ENCODE assay signal across 11 mouse cellular contexts in genomic region chr19:10421986-10422976, GRCm38 (mm10). TPM values are rescaled to one million over a fixed set of nuclear protein-coding genes. Genes with fewer than 3 reads are reported as not detected.
A peak's percentile ranks its signal among the peaks of the same experiment; 100 is the strongest.
DNase-seq lines count a peak whose midpoint lies in the region; ATAC-seq and TF ChIP-seq lines count a peak whose summit lies in the region.
"Had no signal": no experiment of that assay in that cellular context is flagged by ENCODE, and none has a peak within 500 bp of the region (broad histone marks: within the 10 kb centered on the region; RNA-seq: fewer than 3 reads in every experiment).

No protein-coding gene starts in this region.

- peak; percentile 52; the same call in 1 of the 2 replicates for ATAC-seq in lung, embryonic 14.5 days (ENCODE audit: insufficient read depth)
- ATAC-seq in forebrain, embryonic 14.5 days, result peak; percentile 30
- ATAC-seq in limb, embryonic 13.5 days (ENCODE audit: low FRiP score, low read depth), result no peak
- no peak for ATAC-seq in stomach, embryonic 16.5 days (ENCODE audit: insufficient read depth, low FRiP score)
- ATAC-seq: Patski had no signal

- H3K36me3 ChIP-seq in lung, embryonic 14.5 days (ENCODE audit: insufficient read depth), result no peaks in the 10 kb centered on the region
- no peaks in the 10 kb centered on the region; the same call in 1 of the 2 replicates for H3K36me3 ChIP-seq in forebrain, embryonic 14.5 days (ENCODE audit: control insufficient read depth, insufficient read depth, low read length)
- H3K36me3 ChIP-seq in limb, embryonic 13.5 days, result no peaks in the 10 kb centered on the region
- no peaks in the 10 kb centered on the region for H3K36me3 ChIP-seq in stomach, embryonic 16.5 days (ENCODE audit: control insufficient read depth, insufficient read depth, low read length)

- peaks cover 12% of the 10 kb centered on the region; the same call in 1 of the 2 replicates for H3K27me3 ChIP-seq in lung, embryonic 14.5 days (ENCODE audit: insufficient read depth, low read length)
- 0 out of 2 replicates have a peak, but pooled peaks cover 4% of the 10 kb centered on the region for H3K27me3 ChIP-seq in forebrain, embryonic 14.5 days (replicated peaks; ENCODE audit: control insufficient read depth, insufficient read depth, low read length)
- peaks cover 67% of the 10 kb centered on the region for H3K27me3 ChIP-seq in limb, embryonic 13.5 days
- H3K27me3 ChIP-seq in stomach, embryonic 16.5 days (ENCODE audit: control insufficient read depth, insufficient read depth, low read length), result no peaks in the 10 kb centered on the region

- H3K9ac ChIP-seq in lung, embryonic 14.5 days, result peak overlapping the region; percentile 32
- H3K9ac ChIP-seq in forebrain, embryonic 14.5 days (ENCODE audit: low read length), result peak overlapping the region; percentile 47
- peak overlapping the region; percentile 53 for H3K9ac ChIP-seq in limb, embryonic 13.5 days
- H3K9ac ChIP-seq in stomach, embryonic 16.5 days (ENCODE audit: low read length), result peak overlapping the region; percentile 34

- H3K27ac ChIP-seq in lung, embryonic 14.5 days (ENCODE audit: low read depth), result no peak overlapping the region
- H3K27ac ChIP-seq in forebrain, embryonic 14.5 days (ENCODE audit: low read depth, low read length), result no peak overlapping the region
- no peak overlapping the region for H3K27ac ChIP-seq in limb, embryonic 13.5 days
- H3K27ac ChIP-seq in stomach, embryonic 16.5 days (ENCODE audit: low read length), result no peak overlapping the region

- no peak for DNase-seq in lung, embryonic 14.5 days
- no peak for DNase-seq in lung, postnatal 25 days (ENCODE audit: low spot score)
- DNase-seq in forebrain, embryonic 14.5 days (ENCODE audit: low spot score), result no peak
- DNase-seq in spleen, postnatal 14 days (ENCODE audit: low spot score in 2 of 2), result no peak
- no peak for DNase-seq in spleen, postnatal 10 days (ENCODE audit: low spot score in 2 of 2)
- no peak for DNase-seq in left cerebral cortex, postnatal 25 days (ENCODE audit: low spot score in 2 of 2)
- DNase-seq: cerebellum, adult 9-10 months; kidney, adult 11 months had no signal

- 3% methylated on average over 50 of the region's 53 CpGs for WGBS in lung, embryonic 14.5 days
- WGBS in forebrain, embryonic 14.5 days, result 5% methylated on average over 53 of the region's 53 CpGs
- WGBS in limb, embryonic 13.5 days, result 2% methylated on average over 53 of the region's 53 CpGs
- WGBS in stomach, embryonic 16.5 days, result 6% methylated on average over 53 of the region's 53 CpGs

- H3K4me2 ChIP-seq in lung, embryonic 14.5 days, result peak overlapping the region; percentile 65
- peak overlapping the region; percentile 50 for H3K4me2 ChIP-seq in forebrain, embryonic 14.5 days (ENCODE audit: low read length)
- peak overlapping the region; percentile 68 for H3K4me2 ChIP-seq in limb, embryonic 13.5 days (replicated peaks)
- H3K4me2 ChIP-seq in stomach, embryonic 16.5 days (ENCODE audit: low read depth, low read length), result peak overlapping the region; percentile 53

- peaks cover 13% of the 10 kb centered on the region; the same call in 1 of the 2 replicates for H3K4me1 ChIP-seq in lung, embryonic 14.5 days (ENCODE audit: insufficient read depth)
- H3K4me1 ChIP-seq in forebrain, embryonic 14.5 days (ENCODE audit: control insufficient read depth, insufficient read depth, low read length), result peaks cover 9% of the 10 kb centered on the region
- peaks cover 38% of the 10 kb centered on the region for H3K4me1 ChIP-seq in limb, embryonic 13.5 days
- H3K4me1 ChIP-seq in stomach, embryonic 16.5 days (ENCODE audit: control insufficient read depth, insufficient read depth, low read length), result peaks cover 17% of the 10 kb centered on the region

- H3K9me3 ChIP-seq in lung, embryonic 14.5 days (ENCODE audit: low read depth, low read length), result no peaks in the 10 kb centered on the region
- H3K9me3 ChIP-seq in forebrain, embryonic 14.5 days (replicated peaks; ENCODE audit: control insufficient read depth, low read length), result no peaks in the 10 kb centered on the region
- H3K9me3 ChIP-seq in limb, embryonic 13.5 days, result no peaks in the 10 kb centered on the region
- no peaks in the 10 kb centered on the region for H3K9me3 ChIP-seq in stomach, embryonic 16.5 days (replicated peaks; ENCODE audit: control insufficient read depth, low read length)

- no peak for TF ChIP-seq CTCF in lung, embryonic 14.5 days (IDR thresholded peaks at IDR 0.05; ENCODE audit: low read depth)

- H3K4me3 ChIP-seq in lung, embryonic 14.5 days (ENCODE audit: low read depth, low read length), result peak overlapping the region; percentile 27
- peak overlapping the region; percentile 16 for H3K4me3 ChIP-seq in forebrain, embryonic 14.5 days (ENCODE audit: low read depth, low read length)
- H3K4me3 ChIP-seq in limb, embryonic 13.5 days, result peak overlapping the region; percentile 38
- peak overlapping the region; percentile 31 for H3K4me3 ChIP-seq in stomach, embryonic 16.5 days (replicated peaks; ENCODE audit: low read length)

- intact Hi-C loops in left cerebral cortex, postnatal 25 days (cut with DNase I), result no loop called here

RNA-seq across cellular contexts. Expression of gene Syt7, which starts 33.4 kb away (rescaled TPM):
- 3.3 and 4.7 TPM in 2 replicates for polyA plus RNA-seq in lung, embryonic 14.5 days (2014; fragmentation: Nextera tagmentation; extraction: Ambion mirVana)
- 5.8 and 6.1 TPM in 2 replicates for polyA plus RNA-seq in forebrain, embryonic 14.5 days (2014; fragmentation: Nextera tagmentation; extraction: Ambion mirVana)
- polyA plus RNA-seq in limb, embryonic 13.5 days (2015; fragmentation: Nextera tagmentation; extraction: Ambion mirVana), result 0.69 and 1.1 TPM in 2 replicates
- polyA plus RNA-seq in stomach, embryonic 16.5 days (2015; fragmentation: Nextera tagmentation; extraction: Ambion mirVana), result 0.84 TPM in 2 replicates
- total RNA-seq in left cerebral cortex, postnatal 25 days (2021), result 100 to 1,000 TPM; 309 to 332 TPM

RNA-seq across cellular contexts. Expression of gene Lrrc10b, which starts 35.0 kb away (rescaled TPM):
- polyA plus RNA-seq in lung, embryonic 14.5 days (2014; fragmentation: Nextera tagmentation; extraction: Ambion mirVana), result 0.78 and 0.97 TPM in 2 replicates
- polyA plus RNA-seq in forebrain, embryonic 14.5 days (2014; fragmentation: Nextera tagmentation; extraction: Ambion mirVana), result 0.49 and 0.76 TPM in 2 replicates
- 0.25 and 0.37 TPM in 2 replicates for polyA plus RNA-seq in limb, embryonic 13.5 days (2015; fragmentation: Nextera tagmentation; extraction: Ambion mirVana)
- polyA plus RNA-seq in stomach, embryonic 16.5 days (2015; fragmentation: Nextera tagmentation; extraction: Ambion mirVana), result 0.32 and 0.41 TPM in 2 replicates
- 10 to 100 TPM in 1 of 2 experiments, 1 to 10 TPM in 1; 4.8 to 30.6 TPM for total RNA-seq in left cerebral cortex, postnatal 25 days (2021)

Comparison
In these comparisons a context has a peak if more than half of its experiments do, and no peak if none do; other contexts are left out.
1. ATAC-seq: peak in lung, embryonic 14.5 days (single experiment) and forebrain, embryonic 14.5 days (single experiment); none in limb, embryonic 13.5 days (single experiment) and stomach, embryonic 16.5 days (single experiment).
2. Peak in every context shown above with its lines, with median percentiles within 50 percentile points of each other: H3K4me2 ChIP-seq, H3K4me3 ChIP-seq and H3K9ac ChIP-seq.